Mouse (Mus musculus) intestine, postnatal 0 days (tissue): ENCODE results near the gene Armt1. TPM values are rescaled to one million over a fixed set of nuclear protein-coding genes. Genes with fewer than 3 reads are reported as not detected.
"Not testable (repeated sequence)": the region's sequence is repeated elsewhere in the genome, so short reads cannot be mapped to it uniquely, and the experiment has no call there.

Experiments
- ATAC-seq: fragments of 200-750 bp; cut with Nextera tagmentation; 2 replicates; pipeline ENCODE4 v1.8.0; 2017; ENCODE audit warnings: mild to moderate bottlenecking, moderate TSS enrichment, moderate library complexity
- H3K27ac ChIP-seq: fragments of 300-500 bp; sonication (generic); 2 replicates; pipeline ENCODE4 v1.5.1; 2014; ENCODE audit warnings: mild to moderate bottlenecking, low read depth, low read length, moderate library complexity
- H3K27me3 ChIP-seq: fragments of 300-500 bp; sonication (generic); replicated peaks from 2 replicates; pipeline ENCODE4 v1.6.1; 2014; ENCODE audit warnings: low read length, mixed read lengths; ENCODE audit not compliant: control insufficient read depth, insufficient read depth
- H3K36me3 ChIP-seq: fragments of 300-500 bp; sonication (generic); 2 replicates; pipeline ENCODE4 v1.6.1; 2014; ENCODE audit warnings: mild to moderate bottlenecking, moderate library complexity; ENCODE audit not compliant: control insufficient read depth, insufficient read depth
- H3K4me1 ChIP-seq: fragments of 300-500 bp; sonication (generic); replicated peaks from 2 replicates; pipeline ENCODE4 v1.6.1; 2014; ENCODE audit warnings: antibody characterized with exemption, low read length, mixed read lengths; ENCODE audit not compliant: control insufficient read depth, insufficient read depth
- H3K4me2 ChIP-seq: fragments of 300-500 bp; sonication (generic); replicated peaks from 2 replicates; pipeline ENCODE4 v1.6.1; 2014; ENCODE audit warnings: low read depth, mild to moderate bottlenecking, moderate library complexity
- H3K4me3 ChIP-seq: fragments of 300-500 bp; sonication (generic); 2 replicates; pipeline ENCODE4 v1.5.1; 2014; ENCODE audit warnings: low read depth, low read length
- H3K9ac ChIP-seq: fragments of 300-500 bp; sonication (generic); 2 replicates; pipeline ENCODE4 v1.6.1; 2014; ENCODE audit warnings: mild to moderate bottlenecking, low read depth, low read length
- H3K9me3 ChIP-seq: fragments of 300-500 bp; sonication (generic); 2 replicates; pipeline ENCODE4 v1.6.1; 2016; ENCODE audit warnings: mixed run types; ENCODE audit not compliant: control insufficient read depth
- CTCF ChIP-seq: sonication (generic); IDR thresholded peaks from 2 replicates; pipeline ENCODE4 v1.5.1; 2016; ENCODE audit warnings: low read depth, mild to moderate bottlenecking, control low read depth, antibody characterized with exemption, moderate library complexity
- WGBS: fragments of 180-500 bp; shearing (Covaris S2); extraction: QIAGEN DNeasy Blood & Tissue Kit; methylation state at CpG from one replicate; pipeline ENCODE4 v1.1.7; 2014; 5-methylcytosine and 5-hydroxymethylcytosine counted together
- polyA plus RNA-seq: library from polyadenylated mRNA; unstranded; fragments of >200 nt; fragmentation: Nextera tagmentation; extraction: Ambion mirVana; gene quantifications from 2 replicates; pipeline ENCODE4 v1.2.1, GENCODE M21; 2015

The Armt1 gene
- polyA plus RNA-seq, 1 experiment from 2014 or later = 9.5 TPM

- no peak for TF ChIP-seq CTCF
- no peaks in the 10 kb centered on the region for H3K27me3 ChIP-seq
- 6% methylated on average over 5 of the region's 5 CpGs for WGBS
Measured at GRCm38 (mm10) chr10:4431746-4432122, 533 bp upstream of the Armt1 start.

GRCm38 (mm10) chr10:4432996-4433755 lies 909 bp downstream of the Armt1 start:
- 7% methylated on average over 19 of the region's 19 CpGs for WGBS
- no peaks in the 10 kb centered on the region for H3K9me3 ChIP-seq
- H3K9ac ChIP-seq = peak overlapping the region; percentile 73
- peak overlapping the region; percentile 68 for H3K4me3 ChIP-seq
- TF ChIP-seq CTCF = peak; percentile 50
- ATAC-seq = no peak
- peak overlapping the region; percentile 91 for H3K27ac ChIP-seq
- H3K36me3 ChIP-seq = peaks cover 11% of the 10 kb centered on the region; the same call in 1 of the 2 replicates
- no peaks in the 10 kb centered on the region for H3K27me3 ChIP-seq
- H3K4me1 ChIP-seq = no peaks in the 10 kb centered on the region
- peak overlapping the region; percentile 61 for H3K4me2 ChIP-seq

More at GRCm38 (mm10) chr10:4431746-4432122, 533 bp upstream of the Armt1 start:
- H3K36me3 ChIP-seq = peaks cover 14% of the 10 kb centered on the region
- H3K4me1 ChIP-seq = no peaks in the 10 kb centered on the region
- H3K27ac ChIP-seq = peak overlapping the region; percentile 58
- peak overlapping the region; percentile 68 for H3K4me3 ChIP-seq
- peak overlapping the region; percentile 63 for H3K9ac ChIP-seq
- ATAC-seq = no peak; the same call in 1 of the 2 replicates
- H3K9me3 ChIP-seq = no peaks in the 10 kb centered on the region
- peak overlapping the region; percentile 61 for H3K4me2 ChIP-seq

- H3K27ac ChIP-seq, H3K27me3 ChIP-seq, H3K9ac ChIP-seq, H3K4me3 ChIP-seq, ATAC-seq, H3K36me3 ChIP-seq, H3K9me3 ChIP-seq, H3K4me1 ChIP-seq, H3K4me2 ChIP-seq: not testable (repeated sequence)
- WGBS = 79% methylated on average over 2 of the region's 2 CpGs
Measured at GRCm38 (mm10) chr10:4433871-4434270, 1.6 kb downstream of the Armt1 start.

GRCm38 (mm10) chr10:4435416-4435815 lies 3.1 kb downstream of the Armt1 start:
- no peak for TF ChIP-seq CTCF

GRCm38 (mm10) chr10:4456409-4456808 lies 24.1 kb downstream of the Armt1 start:
- H3K27me3 ChIP-seq = no peaks in the 10 kb centered on the region
- H3K4me2 ChIP-seq = no peak overlapping the region
- H3K36me3 ChIP-seq = peaks cover 25% of the 10 kb centered on the region
- no peaks in the 10 kb centered on the region for H3K4me1 ChIP-seq
- H3K9me3 ChIP-seq = no peaks in the 10 kb centered on the region
- no peak overlapping the region for H3K9ac ChIP-seq
- no peak for TF ChIP-seq CTCF
- no peak overlapping the region for H3K4me3 ChIP-seq
- no peak for ATAC-seq
- H3K27ac ChIP-seq = no peak overlapping the region
- 85% methylated on average over 4 of the region's 4 CpGs for WGBS

More at GRCm38 (mm10) chr10:4435416-4435815, 3.1 kb downstream of the Armt1 start:
- Histone ChIP-seq H3K4me1 (no peaks in the 10 kb centered on the region), H3K9ac (no peak overlapping the region), H3K27ac (no peak overlapping the region), H3K9me3 (no peaks in the 10 kb centered on the region), H3K4me2 (no peak overlapping the region), H3K36me3 (peaks cover 20% of the 10 kb centered on the region), H3K27me3 (no peaks in the 10 kb centered on the region), H3K4me3 (no peak overlapping the region)
- no peak for ATAC-seq
- WGBS = 85% methylated on average over 3 of the region's 3 CpGs

GRCm38 (mm10) chr10:4460201-4460600 lies 27.9 kb downstream of the Armt1 start:
- Histone ChIP-seq H3K27ac (no peak overlapping the region), H3K9ac (no peak overlapping the region), H3K4me2 (no peak overlapping the region), H3K4me3 (no peak overlapping the region), H3K9me3 (no peaks in the 10 kb centered on the region), H3K27me3 (no peaks in the 10 kb centered on the region), H3K4me1 (no peaks in the 10 kb centered on the region), H3K36me3 (peaks cover 3% of the 10 kb centered on the region)
- TF ChIP-seq CTCF = no peak
- WGBS = 100% methylated on average over 2 of the region's 2 CpGs
- ATAC-seq = no peak
